Mouse (Mus musculus) kidney, adult 18-20 months (tissue): ENCODE measurements around the gene Phb2.

Experiments used
- DNase-seq: peaks from one replicate; pipeline ENCODE4 v3.0.0; 2021

Gene Phb2

GRCm38 (mm10) chr6:124723541-124723940 lies 11.4 kb downstream of the Phb2 start:
- DNase-seq = no peak

DNA sequence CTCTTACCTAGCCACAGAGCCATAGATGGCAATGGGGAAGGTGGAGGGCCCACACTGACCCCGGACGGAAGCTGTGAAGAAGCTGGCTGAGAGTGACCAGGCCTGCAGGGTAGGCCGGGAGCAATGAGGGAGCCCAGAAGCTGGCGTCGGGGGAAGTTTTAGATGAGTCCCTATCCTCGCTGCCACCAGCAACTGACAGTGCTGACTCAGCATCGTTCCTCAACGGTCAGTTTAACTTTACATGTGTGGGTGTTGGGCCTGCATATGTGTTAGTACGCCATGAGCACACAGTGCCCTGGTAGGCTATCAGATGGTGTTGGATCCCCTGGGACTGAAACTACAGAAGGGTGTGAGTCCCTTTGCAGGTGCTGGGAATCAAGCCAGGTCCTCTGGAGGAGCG lies 12.3 kb downstream of the Phb2 start:
- DNase-seq = no peak

DNA sequence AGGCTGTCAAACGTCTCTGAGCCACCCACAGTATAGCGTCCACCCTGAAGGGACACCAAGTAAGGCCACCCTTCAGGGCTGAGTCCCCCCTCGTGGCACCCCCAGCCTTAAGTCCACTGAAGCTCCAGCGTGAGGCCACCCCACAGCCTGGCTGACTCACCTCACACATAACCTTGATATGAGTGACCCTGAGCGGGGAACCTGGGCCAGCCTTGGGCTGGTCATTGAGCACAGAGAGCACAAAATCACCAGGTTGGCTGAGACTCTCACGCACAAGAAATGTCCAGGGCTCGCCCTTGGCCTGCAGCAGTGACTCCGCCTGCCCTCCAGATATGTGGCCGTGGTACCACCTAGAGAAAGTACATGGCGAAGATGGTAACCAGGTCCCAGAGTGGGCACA lies 16.5 kb downstream of the Phb2 start:
- DNase-seq = no peak

DNA sequence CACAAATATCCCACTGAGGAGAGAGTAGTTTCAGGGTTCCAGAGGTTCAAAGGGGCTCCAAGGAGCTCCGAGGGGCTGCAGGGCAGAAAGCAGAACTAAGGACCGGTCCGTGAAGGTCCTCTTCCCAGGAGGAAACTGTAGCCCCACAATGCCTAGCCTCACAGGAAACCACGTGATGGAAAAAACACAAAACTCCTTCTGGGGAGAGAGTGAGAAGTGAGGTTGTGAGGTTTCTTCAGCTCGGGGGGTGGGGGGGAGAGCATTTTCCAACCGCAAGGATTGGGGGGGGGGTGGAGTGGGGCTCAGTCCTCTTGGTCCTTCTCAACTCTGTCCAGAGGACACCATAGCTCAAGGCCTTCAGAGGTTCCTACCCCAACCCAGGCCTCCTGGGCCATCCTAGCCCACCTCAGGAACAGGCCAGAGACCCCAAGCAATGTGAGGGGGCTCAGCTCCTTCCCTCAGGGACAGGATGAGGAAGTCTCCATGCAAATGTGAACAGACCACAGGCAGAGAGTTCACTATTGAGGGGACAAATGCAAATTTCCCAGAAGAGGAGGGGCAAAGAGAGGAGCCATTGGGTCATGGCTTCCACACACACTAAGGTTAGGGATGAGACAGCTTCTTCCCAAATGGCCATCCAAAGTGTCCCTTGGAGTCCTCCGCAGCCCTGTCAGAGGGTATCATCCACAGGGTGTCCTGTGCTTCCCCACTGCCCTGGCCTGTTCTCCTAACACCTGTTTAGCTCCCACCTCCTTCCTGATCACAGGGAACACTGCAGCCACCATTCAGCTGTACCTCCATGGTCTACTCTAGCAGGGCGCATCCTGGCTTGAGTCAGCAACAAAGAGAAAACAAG lies 17.9 kb downstream of the Phb2 start:
- DNase-seq = no peak

- DNase-seq = no peak
Measured at GRCm38 (mm10) chr6:124731038-124731437, 18.9 kb downstream of the Phb2 start.

- no peak for DNase-seq
Measured at GRCm38 (mm10) chr6:124732476-124733370, 20.6 kb downstream of the Phb2 start.

GRCm38 (mm10) chr6:124734417-124734816 lies 22.3 kb downstream of the Phb2 start:
- no peak for DNase-seq

- no peak for DNase-seq
Measured at GRCm38 (mm10) chr6:124737040-124737439, 24.9 kb downstream of the Phb2 start.

GRCm38 (mm10) chr6:124738511-124739023 lies 26.4 kb downstream of the Phb2 start, which contains the start of gene Ptpn6:
TSS of gene Ptpn6 (minus strand) at chr6:124738714.
- peak; percentile 87 for DNase-seq

DNA sequence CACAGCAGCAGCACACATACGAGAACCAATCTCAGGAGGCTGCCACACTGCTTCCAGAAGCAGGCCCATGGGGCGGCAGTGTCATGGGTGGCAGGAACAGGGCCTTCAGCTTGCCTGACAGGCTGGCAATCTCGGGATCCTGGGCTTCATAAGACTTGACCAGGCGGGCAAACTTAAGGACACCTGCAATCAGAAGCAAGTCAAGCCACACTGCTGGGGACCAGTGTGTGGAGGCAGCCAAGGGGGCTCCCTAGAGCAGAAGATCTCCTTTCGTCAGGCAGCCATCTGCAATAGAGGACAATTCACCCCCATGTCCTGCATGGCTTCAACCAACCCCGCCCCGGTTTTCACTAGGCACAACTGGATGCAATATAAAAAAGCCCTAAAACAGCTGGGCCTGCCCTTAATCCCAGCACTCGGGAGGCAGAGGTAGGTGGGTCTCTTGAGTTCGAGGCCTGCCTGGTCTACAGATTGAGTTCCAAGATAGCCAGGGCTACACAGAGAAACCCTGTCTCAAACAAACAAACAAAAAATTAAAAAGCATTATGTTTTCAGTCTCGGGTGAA lies 27.2 kb downstream of the Phb2 start:
- DNase-seq = no peak

- DNase-seq = no peak
Measured at GRCm38 (mm10) chr6:124740211-124740887, 28.2 kb downstream of the Phb2 start.

DNA sequence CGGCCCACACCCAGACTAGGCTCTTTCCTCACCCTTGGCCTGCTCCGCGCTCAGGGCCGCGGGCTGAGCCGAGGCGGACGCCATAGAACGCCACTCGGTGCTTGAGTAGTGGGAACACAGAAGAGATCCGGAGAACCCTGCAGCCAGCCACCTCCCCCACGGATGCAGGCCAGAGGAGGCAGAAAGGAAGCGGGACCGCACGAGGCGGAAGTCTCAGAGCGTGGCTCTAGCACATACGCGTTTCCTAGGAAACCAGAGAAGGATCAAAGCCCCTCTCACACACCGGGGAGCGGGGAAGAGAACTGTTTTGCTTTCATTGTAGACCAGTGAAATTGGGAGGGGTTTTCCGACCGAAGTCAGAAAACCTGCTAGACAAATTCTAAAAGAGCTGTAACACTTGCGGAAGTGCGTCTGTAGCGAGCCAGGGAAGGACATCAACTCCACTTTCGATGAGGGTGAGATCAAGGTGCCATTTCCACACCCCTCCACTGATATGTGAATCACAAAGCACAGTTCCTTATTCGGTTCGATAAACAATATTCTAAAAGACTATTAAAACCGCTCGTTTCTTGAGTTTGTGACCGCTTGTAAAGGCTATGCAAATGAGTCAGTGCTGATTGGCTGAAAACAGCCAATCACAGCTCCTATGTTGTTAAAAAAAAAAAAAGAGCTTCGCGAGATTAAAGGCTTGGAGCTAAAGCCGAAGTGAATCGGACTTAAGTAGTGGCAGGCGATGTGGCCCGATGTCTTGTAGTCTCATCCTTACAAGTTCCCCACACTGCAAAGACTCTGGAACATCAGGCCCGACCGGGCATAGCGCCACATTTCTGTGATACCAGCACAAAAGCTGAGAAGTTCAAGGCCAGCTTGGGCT lies 29.0 kb downstream of the Phb2 start, which contains the start of gene Grcc10:
Gene Grcc10, minus strand, starts transcription at position 487 of the 874 bp plus-strand sequence.
- DNase-seq = peak; percentile 89

GRCm38 (mm10) chr6:124741842-124742241 lies 29.7 kb downstream of the Phb2 start:
- DNase-seq = no peak

GRCm38 (mm10) chr6:124742839-124743514 lies 30.8 kb downstream of the Phb2 start:
- no peak for DNase-seq

GRCm38 (mm10) chr6:124743647-124744046 lies 31.5 kb downstream of the Phb2 start:
- DNase-seq = no peak

- DNase-seq = peak; percentile 29
Measured at GRCm38 (mm10) chr6:124744755-124745321, 32.7 kb downstream of the Phb2 start.

GRCm38 (mm10) chr6:124745490-124746295 lies 33.6 kb downstream of the Phb2 start:
- peak; percentile 94 for DNase-seq

DNA sequence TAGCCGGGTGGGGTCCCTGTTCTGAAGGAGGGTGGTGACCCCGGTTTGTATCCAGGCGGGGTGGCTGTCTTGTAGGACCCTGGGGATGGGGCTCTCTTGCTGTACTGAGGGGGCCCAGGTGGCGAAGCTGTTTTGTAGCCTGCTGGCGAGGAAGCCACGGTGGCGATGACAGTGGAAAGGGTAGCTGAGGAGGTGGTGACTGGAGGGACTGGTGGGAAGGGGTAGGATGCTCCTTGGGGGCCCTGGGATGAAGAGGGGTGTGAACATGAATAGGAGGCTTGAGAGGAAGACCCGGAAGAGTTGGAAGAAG lies 34.1 kb downstream of the Phb2 start:
- no peak for DNase-seq
